Mouse (Mus musculus) lung, postnatal 0 days (tissue): ENCODE results near the gene Olfr263. TPM values are rescaled to one million over a fixed set of nuclear protein-coding genes. Genes with fewer than 3 reads are reported as not detected.

Experiments used
- ATAC-seq: fragments of 200-750 bp; cut with Nextera tagmentation; 2 replicates; pipeline ENCODE4 v1.8.0; 2017; ENCODE audit warnings: moderate library complexity
- DNase-seq: peaks from one replicate; pipeline ENCODE4 v3.0.0-alpha.2; 2016; ENCODE audit warnings: low spot score
- H3K27ac ChIP-seq: fragments of 300-500 bp; sonication (generic); 2 replicates; pipeline ENCODE4 v1.5.1; 2014; ENCODE audit warnings: antibody characterized with exemption, mild to moderate bottlenecking, low read length, mixed read lengths
- H3K27me3 ChIP-seq: fragments of 300-500 bp; sonication (generic); replicated peaks from 2 replicates; pipeline ENCODE4 v1.6.1; 2014; ENCODE audit warnings: low read length, mixed read lengths; ENCODE audit not compliant: insufficient read depth
- H3K36me3 ChIP-seq: fragments of 300-500 bp; sonication (generic); 2 replicates; pipeline ENCODE4 v1.6.1; 2014; ENCODE audit warnings: low read length, mixed read lengths; ENCODE audit not compliant: insufficient read depth
- H3K4me1 ChIP-seq: fragments of 300-500 bp; sonication (generic); 2 replicates; pipeline ENCODE4 v1.6.1; 2014; ENCODE audit warnings: antibody characterized with exemption, low read depth, low read length, mixed read lengths; ENCODE audit not compliant: insufficient read depth
- H3K4me2 ChIP-seq: fragments of 300-500 bp; sonication (generic); replicated peaks from 2 replicates; pipeline ENCODE4 v1.6.1; 2014; ENCODE audit warnings: low read depth, mild to moderate bottlenecking, low read length, moderate library complexity, mixed read lengths
- H3K4me3 ChIP-seq: fragments of 300-500 bp; sonication (generic); 2 replicates; pipeline ENCODE4 v1.5.1; 2014; ENCODE audit warnings: low read depth, low read length
- H3K9ac ChIP-seq: fragments of 300-500 bp; sonication (generic); replicated peaks from 2 replicates; pipeline ENCODE4 v1.6.1; 2014; ENCODE audit warnings: low read depth, mild to moderate bottlenecking
- H3K9me3 ChIP-seq: fragments of 300-500 bp; sonication (generic); 2 replicates; pipeline ENCODE4 v1.6.1; 2016; ENCODE audit warnings: low read length, mixed read lengths
- CTCF ChIP-seq: IDR thresholded peaks from 2 replicates; pipeline ENCODE4 v1.5.1; 2016; ENCODE audit warnings: antibody characterized with exemption, mild to moderate bottlenecking
- EP300 ChIP-seq: IDR thresholded peaks from 2 replicates; pipeline ENCODE4 v1.6.1; 2016; ENCODE audit warnings: antibody characterized with exemption, mild to moderate bottlenecking, control low read depth
- WGBS: fragments of 180-500 bp; shearing (Covaris S2); extraction: QIAGEN DNeasy Blood & Tissue Kit; methylation state at CpG from one replicate; pipeline ENCODE4 v1.1.7; 2014; 5-methylcytosine and 5-hydroxymethylcytosine counted together
- polyA plus RNA-seq: library from polyadenylated mRNA; unstranded; fragments of >200 nt; fragmentation: Nextera tagmentation; extraction: Ambion mirVana; gene quantifications from 2 replicates; pipeline ENCODE4 v1.2.1, GENCODE M21; 2015

Olfr263 gene
- polyA plus RNA-seq, 1 experiment from 2014 or later: not detected

DNA sequence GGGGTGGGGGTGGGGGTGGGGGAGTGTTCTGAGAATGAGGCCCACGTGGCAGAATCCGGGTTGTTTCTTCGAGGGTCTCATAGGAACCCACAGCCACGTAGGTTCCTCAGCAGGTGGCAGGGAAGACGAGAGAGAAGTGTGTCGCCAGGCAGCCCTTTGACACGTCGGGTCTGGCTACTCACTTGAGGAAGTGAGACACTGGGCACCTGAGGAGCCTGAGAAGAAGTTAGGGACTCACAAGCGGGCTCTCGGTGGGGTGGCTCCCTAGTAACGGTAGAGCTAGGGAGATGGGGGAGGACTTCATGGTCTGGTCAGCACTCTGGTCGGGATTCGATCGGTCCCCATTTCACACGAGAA, 49.9 kb downstream of the Olfr263 start, which contains the start of gene Trim27:
Gene Trim27 (plus strand): TSS at position 79 of the 357 bp plus-strand sequence.
- TF ChIP-seq CTCF (no peak), EP300 (no peak)
- H3K9me3 ChIP-seq: no peaks in the 10 kb centered on the region
- peak within 1 kb of the TSS; percentile 85 for H3K9ac ChIP-seq
- 0% methylated on average over 15 of the region's 15 CpGs for WGBS
- peak; percentile 32 for ATAC-seq
- peak within 1 kb of the TSS; percentile 99 for H3K4me3 ChIP-seq
- H3K36me3 ChIP-seq: peaks cover 10% of the 10 kb centered on the region; the same call in 1 of the 2 replicates
- peaks cover 11% of the 10 kb centered on the region; the same call in 1 of the 2 replicates for H3K4me1 ChIP-seq
- H3K27me3 ChIP-seq: no peaks in the 10 kb centered on the region
- H3K27ac ChIP-seq: peak within 1 kb of the TSS; percentile 92
- DNase-seq: no peak
- peak within 1 kb of the TSS; percentile 83 for H3K4me2 ChIP-seq

DNA sequence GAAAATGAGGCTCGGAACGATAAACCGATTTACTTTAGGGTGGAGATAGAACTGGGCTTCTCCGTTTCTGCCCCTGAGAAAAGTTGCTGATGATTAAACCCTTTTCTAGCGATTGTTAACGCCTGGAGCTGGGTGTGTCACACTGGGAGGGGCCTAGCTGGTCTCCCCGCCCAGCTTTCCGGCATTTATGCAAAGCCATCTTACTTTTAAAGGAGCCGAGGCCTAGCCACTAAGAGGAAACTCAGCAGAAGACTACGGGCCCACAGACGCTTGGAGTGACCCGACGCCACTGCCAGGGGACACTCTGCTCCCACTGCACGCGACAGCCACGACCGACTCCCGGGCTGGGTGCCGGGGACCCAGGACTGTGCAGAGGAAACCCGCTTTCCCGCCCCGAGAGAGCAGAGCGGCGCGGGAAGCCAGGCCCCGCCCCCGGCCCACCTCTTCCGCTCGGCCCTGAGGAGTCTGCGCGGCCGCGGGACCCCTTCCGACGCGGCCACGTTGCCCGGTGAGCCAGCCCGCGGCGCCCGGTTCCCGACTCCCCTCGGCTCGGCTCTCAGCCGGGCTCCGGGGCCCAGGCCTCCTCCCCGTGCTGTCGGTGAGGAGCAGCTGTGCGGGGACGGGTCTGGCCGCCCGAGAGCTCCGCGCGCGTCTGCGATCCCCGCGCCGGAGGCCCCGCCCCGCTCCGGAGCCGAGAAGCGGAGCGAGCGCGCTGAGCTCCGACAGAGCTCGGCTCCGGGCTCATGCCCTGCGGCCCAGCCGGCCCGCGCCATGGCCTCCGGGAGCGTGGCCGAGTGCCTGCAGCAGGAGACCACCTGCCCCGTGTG, 50.5 kb downstream of the Olfr263 start:
- TF ChIP-seq EP300 (no peak), CTCF (no peak)
- peak overlapping the region; percentile 92 for H3K27ac ChIP-seq
- ATAC-seq: peak; percentile 91
- WGBS: 1% methylated on average over 52 of the region's 80 CpGs
- peak overlapping the region; percentile 83 for H3K4me2 ChIP-seq
- H3K9me3 ChIP-seq: no peaks in the 10 kb centered on the region
- H3K4me3 ChIP-seq: peak overlapping the region; percentile 99
- peaks cover 11% of the 10 kb centered on the region; the same call in 1 of the 2 replicates for H3K4me1 ChIP-seq
- H3K9ac ChIP-seq: peak overlapping the region; percentile 85
- peak; percentile 95 for DNase-seq
- no peaks in the 10 kb centered on the region for H3K27me3 ChIP-seq
- H3K36me3 ChIP-seq: peaks cover 10% of the 10 kb centered on the region; the same call in 1 of the 2 replicates

- peaks cover 10% of the 10 kb centered on the region; the same call in 1 of the 2 replicates for H3K36me3 ChIP-seq
- no peak for TF ChIP-seq CTCF
- TF ChIP-seq EP300: no peak
- no peaks in the 10 kb centered on the region for H3K27me3 ChIP-seq
- DNase-seq (peak; percentile 62), ATAC-seq (peak; percentile 33)
- under 1% methylated on average over 63 of the region's 71 CpGs for WGBS
- H3K27ac ChIP-seq: peak overlapping the region; percentile 92
- H3K4me3 ChIP-seq: peak overlapping the region; percentile 99
- H3K4me2 ChIP-seq: peak overlapping the region; percentile 83
- peaks cover 11% of the 10 kb centered on the region; the same call in 1 of the 2 replicates for H3K4me1 ChIP-seq
- H3K9me3 ChIP-seq: no peaks in the 10 kb centered on the region
- peak overlapping the region; percentile 85 for H3K9ac ChIP-seq
These were observed 51.4 kb downstream of the Olfr263 start for GRCm38 (mm10) chr13:21180551-21181530.

- Histone ChIP-seq H3K27ac (no peak overlapping the region), H3K4me1 (peaks cover 11% of the 10 kb centered on the region; the same call in 1 of the 2 replicates), H3K9ac (peak overlapping the region; percentile 29; the same call in 1 of the 2 replicates), H3K27me3 (no peaks in the 10 kb centered on the region), H3K36me3 (peaks cover 10% of the 10 kb centered on the region; the same call in 1 of the 2 replicates), H3K4me2 (peak overlapping the region; percentile 83), H3K4me3 (no peak overlapping the region), H3K9me3 (no peaks in the 10 kb centered on the region)
- no peak for DNase-seq
- no peak for ATAC-seq
- 46% methylated on average over 7 of the region's 7 CpGs for WGBS
- no peak for TF ChIP-seq CTCF
- TF ChIP-seq EP300: no peak
These were observed 52.6 kb downstream of the Olfr263 start for GRCm38 (mm10) chr13:21181996-21182395.

- H3K4me2 ChIP-seq: no peak overlapping the region
- WGBS: 90% methylated on average over 6 of the region's 6 CpGs
- no peaks in the 10 kb centered on the region for H3K27me3 ChIP-seq
- ATAC-seq (no peak), DNase-seq (no peak)
- peaks cover 10% of the 10 kb centered on the region for H3K36me3 ChIP-seq
- no peak overlapping the region for H3K4me3 ChIP-seq
- H3K4me1 ChIP-seq: peaks cover 11% of the 10 kb centered on the region; the same call in 1 of the 2 replicates
- TF ChIP-seq EP300: no peak
- no peak for TF ChIP-seq CTCF
- H3K9ac ChIP-seq: no peak overlapping the region
- H3K9me3 ChIP-seq: no peaks in the 10 kb centered on the region
- H3K27ac ChIP-seq: no peak overlapping the region
These were observed 53.6 kb downstream of the Olfr263 start for GRCm38 (mm10) chr13:21183066-21183465.
